Mouse (Mus musculus) ES-E14 (cell line): ENCODE measurements at regions not wholly inside any gene's neighbourhood (a gene's known extent, or its start where the extent isn't known, plus 50 kb on each side); places are given as distances from the start of the nearest gene placed in this dataset.

ENCODE experiments used
- DNase-seq: peaks from one replicate; pipeline ENCODE4 v3.0.0-alpha.2; 2013; ENCODE audit warnings: low read depth, low spot score
- H3K27ac ChIP-seq: 2 replicates; pipeline ENCODE4 v1.5.1; 2012; ENCODE audit warnings: low read depth, mild to moderate bottlenecking, low read length, moderate library complexity, mixed read lengths; ENCODE audit not compliant: poor library complexity, insufficient read depth, severe bottlenecking
- H3K36me3 ChIP-seq: 2 replicates; pipeline ENCODE4 v1.6.1; 2012; ENCODE audit warnings: mild to moderate bottlenecking, low read length, moderate library complexity, mixed read lengths; ENCODE audit not compliant: control insufficient read depth, poor library complexity, insufficient read depth, severe bottlenecking
- H3K4me1 ChIP-seq, 2 experiments: fragments of 150-350 bp in 1 of 2; sonication (generic) in 1 of 2; 2 replicates each; pipeline ENCODE4 v1.6.1; 2012; ENCODE audit warnings: low read length in 2 of 2, mild to moderate bottlenecking in 1 of 2, mixed read lengths in 1 of 2; ENCODE audit not compliant: control insufficient read depth in 2 of 2, insufficient read depth in 2 of 2, poor library complexity in 1 of 2
- H3K4me3 ChIP-seq, 2 experiments: fragments of 150-350 bp in 1 of 2; sonication (generic) in 1 of 2; 2 replicates each; pipeline ENCODE4 v1.5.1; 2012; ENCODE audit warnings: low read length in 2 of 2, low read depth in 1 of 2, mild to moderate bottlenecking in 1 of 2, mixed read lengths in 1 of 2; ENCODE audit not compliant: insufficient read depth in 1 of 2, poor library complexity in 1 of 2, severe bottlenecking in 1 of 2
- H3K9ac ChIP-seq: 2 replicates; pipeline ENCODE4 v1.6.1; 2012; ENCODE audit warnings: low read depth, mild to moderate bottlenecking, low read length, mixed read lengths; ENCODE audit not compliant: poor library complexity, insufficient read depth, severe bottlenecking
- H3K9me3 ChIP-seq: fragments of 150-350 bp; sonication (generic); 2 replicates; pipeline ENCODE4 v1.6.1; 2012; ENCODE audit warnings: low read depth, mild to moderate bottlenecking, low read length; ENCODE audit not compliant: control insufficient read depth, insufficient read depth
- CHD2 ChIP-seq: IDR thresholded peaks from 2 replicates; pipeline ENCODE4 v1.6.1; 2014; ENCODE audit warnings: mild to moderate bottlenecking, low read depth, low read length, inconsistent platforms
- HCFC1 ChIP-seq: IDR thresholded peaks from 2 replicates; pipeline ENCODE4 v1.6.1; 2012; ENCODE audit warnings: low read length, inconsistent platforms, borderline replicate concordance; ENCODE audit not compliant: insufficient read depth
- MAFK ChIP-seq: IDR thresholded peaks from 2 replicates; pipeline ENCODE4 v1.6.1; 2014; ENCODE audit warnings: mild to moderate bottlenecking, low read depth, low read length, inconsistent platforms; ENCODE audit not compliant: insufficient read depth
- ZC3H11A ChIP-seq: IDR thresholded peaks from 2 replicates; pipeline ENCODE4 v1.6.1; 2012; ENCODE audit warnings: low read depth, mild to moderate bottlenecking, inconsistent platforms, low read length, borderline replicate concordance
- ZNF384 ChIP-seq: IDR thresholded peaks from 2 replicates; pipeline ENCODE4 v1.6.1; 2012; ENCODE audit warnings: low read depth, low read length, inconsistent platforms
- in situ Hi-C, 2 experiments: fragments of 600-800 bp; cut with MboI; formaldehyde crosslinking; loops; one replicate each; pipeline ENCODE4 v1.15.1; 2025; ENCODE audit warnings: low sequenced_read_pairs in 2 of 2, inconsistent platforms in 1 of 2; ENCODE audit not compliant: unreplicated experiment in 2 of 2

- Histone ChIP-seq H3K4me1 (no peaks in the 10 kb centered on the region), H3K36me3 (no peaks in the 10 kb centered on the region), H3K4me3 (no peak overlapping the region), H3K9ac (no peak overlapping the region), H3K27ac (no peak overlapping the region), H3K9me3 (no peaks in the 10 kb centered on the region)
- TF ChIP-seq ZC3H11A, result no peak
- TF ChIP-seq ZNF384, result no peak
- TF ChIP-seq HCFC1, result no peak
- TF ChIP-seq MAFK, result no peak
- TF ChIP-seq CHD2, result no peak
- no peak for DNase-seq
- in situ Hi-C loops, result no loop called here
Measured at GRCm38 (mm10) chr1:193778181-193778580, 408.1 kb upstream of the Camk1g start.

- no peak overlapping the region for H3K27ac ChIP-seq
Measured at GRCm38 (mm10) chr1:193769546-193769945, 399.4 kb upstream of the Camk1g start.

GRCm38 (mm10) chr1:193764103-193764502, 394.0 kb upstream of the Camk1g start:
- DNase-seq, result no peak
- H3K4me1 ChIP-seq, result no peaks in the 10 kb centered on the region
- H3K9me3 ChIP-seq, result no peaks in the 10 kb centered on the region
- no peak overlapping the region for H3K4me3 ChIP-seq
- in situ Hi-C loops, result no loop called here
- no peak overlapping the region for H3K9ac ChIP-seq
- no peaks in the 10 kb centered on the region for H3K36me3 ChIP-seq
- TF ChIP-seq MAFK (no peak), ZNF384 (no peak), CHD2 (no peak), ZC3H11A (no peak), HCFC1 (no peak)
- H3K27ac ChIP-seq, result no peak overlapping the region

More at GRCm38 (mm10) chr1:193769546-193769945, 399.4 kb upstream of the Camk1g start:
- Histone ChIP-seq H3K9me3 (no peaks in the 10 kb centered on the region), H3K9ac (no peak overlapping the region), H3K4me1 (no peaks in the 10 kb centered on the region), H3K4me3 (no peak overlapping the region), H3K36me3 (no peaks in the 10 kb centered on the region)
- DNase-seq, result no peak
- in situ Hi-C loops, result no loop called here
- TF ChIP-seq ZC3H11A (no peak), ZNF384 (no peak), MAFK (no peak), CHD2 (no peak), HCFC1 (no peak)

GRCm38 (mm10) chr1:193751819-193752251, 381.7 kb upstream of the Camk1g start:
- no peak for DNase-seq
- in situ Hi-C loops, result no loop called here
- Histone ChIP-seq H3K9me3 (no peaks in the 10 kb centered on the region), H3K4me3 (no peak overlapping the region), H3K27ac (no peak overlapping the region), H3K36me3 (no peaks in the 10 kb centered on the region), H3K9ac (no peak overlapping the region), H3K4me1 (no peaks in the 10 kb centered on the region)
- no peak for TF ChIP-seq MAFK
- TF ChIP-seq ZC3H11A, result no peak
- TF ChIP-seq ZNF384, result no peak

- Histone ChIP-seq H3K4me1 (no peaks in the 10 kb centered on the region), H3K36me3 (no peaks in the 10 kb centered on the region), H3K9me3 (no peaks in the 10 kb centered on the region), H3K9ac (no peak overlapping the region), H3K4me3 (no peak overlapping the region), H3K27ac (no peak overlapping the region)
- in situ Hi-C loops, result no loop called here
- no peak for DNase-seq
- TF ChIP-seq ZNF384, result no peak
- no peak for TF ChIP-seq ZC3H11A
- no peak for TF ChIP-seq CHD2
- no peak for TF ChIP-seq MAFK
- TF ChIP-seq HCFC1, result no peak
Measured at GRCm38 (mm10) chr1:193750929-193751328, 380.8 kb upstream of the Camk1g start.
